Mouse (Mus musculus) spleen, postnatal 4 days (tissue): ENCODE data around the gene Myo16.
A peak's percentile ranks its signal among the peaks of the same experiment; 100 is the strongest.

ENCODE experiments used
- DNase-seq, 2 experiments: peaks; one replicate each; pipeline ENCODE4 v3.0.0; 2022; ENCODE audit warnings: low spot score in 2 of 2

Myo16 gene

GRCm38 (mm10) chr8:10548003-10548584 lies 394.4 kb downstream of the Myo16 start:
- no peak for DNase-seq

GRCm38 (mm10) chr8:10549434-10549833 lies 395.7 kb downstream of the Myo16 start:
- no peak for DNase-seq

GRCm38 (mm10) chr8:10557961-10558360 lies 404.2 kb downstream of the Myo16 start:
- DNase-seq = no peak

DNA sequence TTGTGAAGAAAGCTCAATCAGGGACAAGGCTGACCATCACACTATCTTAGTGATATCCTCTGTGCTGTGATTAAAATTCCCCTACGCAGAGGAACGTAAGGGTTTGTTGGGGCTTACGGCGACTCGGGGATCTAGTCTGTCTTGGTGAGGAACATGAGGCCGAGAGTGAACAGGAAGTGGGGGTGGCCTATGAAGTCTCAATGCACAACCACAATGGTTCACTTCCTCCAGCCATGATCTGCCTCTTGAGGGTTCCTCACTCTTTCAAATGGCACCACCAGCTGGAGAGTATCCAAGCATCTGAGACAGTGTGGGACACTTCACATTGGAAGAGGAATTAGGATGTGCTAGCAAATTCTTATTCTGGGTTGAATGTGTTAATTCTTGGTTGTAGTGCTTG lies 405.8 kb downstream of the Myo16 start:
- DNase-seq = no peak

GRCm38 (mm10) chr8:10561616-10562015 lies 407.9 kb downstream of the Myo16 start:
- DNase-seq = no peak

DNA sequence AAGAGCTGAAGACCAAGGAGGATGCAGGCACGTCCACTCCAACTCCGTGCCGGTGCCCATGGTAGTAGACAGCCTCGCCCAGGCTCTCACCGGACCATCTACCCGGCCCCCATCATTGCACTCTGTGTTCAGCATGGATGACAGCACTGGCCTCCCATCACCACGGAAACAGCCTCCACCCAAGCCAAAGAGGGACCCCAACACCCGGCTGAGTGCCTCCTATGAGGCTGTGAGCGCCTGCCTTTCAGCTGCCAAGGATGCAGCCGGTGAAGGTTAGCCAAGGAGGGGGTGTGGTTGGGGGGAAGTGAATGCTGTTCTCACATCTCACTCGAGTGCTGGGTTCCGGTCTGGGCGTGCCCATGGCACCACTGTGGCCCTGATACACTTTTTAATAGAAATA lies 408.3 kb downstream of the Myo16 start:
- DNase-seq = no peak

- DNase-seq = no peak
Measured at GRCm38 (mm10) chr8:10562636-10563035, 408.9 kb downstream of the Myo16 start.

- no peak for DNase-seq
Measured at GRCm38 (mm10) chr8:10565231-10566029, 411.7 kb downstream of the Myo16 start.

- DNase-seq = no peak
Measured at GRCm38 (mm10) chr8:10568448-10568847, 414.7 kb downstream of the Myo16 start.

GRCm38 (mm10) chr8:10574096-10574495 lies 420.4 kb downstream of the Myo16 start:
- peak; percentile 51 to 84 for DNase-seq

DNA sequence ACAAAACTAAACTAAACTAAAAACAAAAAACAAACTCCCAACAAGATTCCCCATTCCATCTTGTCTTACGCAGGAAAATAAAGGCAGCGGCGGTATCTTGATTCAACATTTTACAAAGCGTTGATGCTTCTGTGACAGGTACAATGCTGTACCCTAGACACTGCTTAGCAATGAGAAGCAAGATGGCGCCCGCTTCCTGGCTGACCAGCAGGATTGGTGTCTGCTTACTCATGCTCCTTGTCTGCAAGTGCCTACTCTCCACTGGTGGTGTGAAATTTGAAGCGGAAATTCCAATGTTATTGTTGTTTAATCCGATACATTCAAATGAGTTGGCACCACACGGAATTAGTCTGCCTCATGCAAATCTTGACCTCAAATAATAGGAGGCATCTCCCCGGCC lies 421.5 kb downstream of the Myo16 start:
- no peak for DNase-seq

- no peak for DNase-seq
Measured at GRCm38 (mm10) chr8:10586956-10587744, 433.4 kb downstream of the Myo16 start.

GRCm38 (mm10) chr8:10589422-10589933 lies 435.8 kb downstream of the Myo16 start:
- DNase-seq = no peak

DNA sequence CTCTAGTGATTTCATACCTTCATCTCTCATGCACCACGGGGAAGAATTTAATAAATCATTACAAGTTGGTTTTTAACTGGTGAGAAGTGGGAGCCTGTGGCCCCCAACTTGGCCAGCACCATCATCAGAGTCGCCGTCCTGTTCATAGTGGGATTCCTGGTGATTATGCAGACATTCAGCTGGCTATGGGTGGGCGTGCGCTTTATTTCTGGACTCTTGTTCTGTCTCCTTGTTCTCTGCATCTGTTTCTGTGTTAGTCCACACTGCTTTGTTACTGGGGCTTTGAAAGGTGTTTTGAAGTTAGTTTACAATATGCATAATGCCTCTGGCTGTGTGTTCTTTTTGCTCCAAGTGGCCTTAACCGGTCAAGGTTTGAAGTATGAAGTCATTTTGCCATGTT lies 439.2 kb downstream of the Myo16 start:
- no peak for DNase-seq

GRCm38 (mm10) chr8:10596353-10596752 lies 442.6 kb downstream of the Myo16 start:
- no peak for DNase-seq

DNA sequence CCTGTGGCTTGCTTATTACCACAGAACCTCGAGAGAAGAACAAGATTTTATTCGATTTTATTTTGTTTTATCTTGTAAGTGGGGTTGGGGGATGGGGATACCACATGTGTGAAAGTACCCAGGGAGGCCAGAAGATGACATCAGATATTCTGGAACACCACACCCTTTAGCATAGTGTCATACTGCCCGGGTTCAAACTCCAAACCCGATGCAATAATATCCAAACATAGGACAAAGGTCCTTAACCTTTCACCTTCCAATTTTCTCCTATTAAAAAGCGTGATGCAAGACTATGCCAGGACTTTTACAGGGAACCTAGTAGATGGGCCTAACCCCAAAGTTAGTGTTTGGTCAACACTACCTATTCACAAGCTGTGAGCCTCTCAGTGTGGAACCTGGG lies 443.9 kb downstream of the Myo16 start:
- DNase-seq = no peak

- DNase-seq = peak in 1 of 2 experiments; percentile 51
Measured at GRCm38 (mm10) chr8:10598889-10599288, 445.2 kb downstream of the Myo16 start.

- DNase-seq = no peak
Measured at GRCm38 (mm10) chr8:10606028-10606815, 452.5 kb downstream of the Myo16 start.

DNA sequence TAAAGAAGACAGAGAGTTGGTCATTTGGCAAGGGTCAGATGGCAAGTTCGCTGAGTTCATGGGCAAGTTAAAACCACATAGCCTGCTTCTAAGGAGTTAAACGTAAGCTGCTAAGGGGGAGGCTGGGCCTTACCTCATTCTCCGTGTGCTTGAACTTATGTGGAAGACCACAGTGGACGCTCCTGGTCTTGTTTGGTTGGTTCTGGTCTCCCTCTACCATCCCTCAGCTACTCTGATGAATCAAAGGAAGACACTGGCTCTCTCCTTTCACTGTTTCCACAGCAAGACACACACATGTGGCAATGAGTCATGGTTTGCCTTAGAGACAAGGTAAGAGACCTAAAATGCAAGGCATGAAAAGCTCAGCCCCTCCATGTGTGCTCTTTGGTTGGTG lies 453.1 kb downstream of the Myo16 start:
- DNase-seq = no peak

GRCm38 (mm10) chr8:10611636-10612035 lies 457.9 kb downstream of the Myo16 start:
- no peak for DNase-seq

DNA sequence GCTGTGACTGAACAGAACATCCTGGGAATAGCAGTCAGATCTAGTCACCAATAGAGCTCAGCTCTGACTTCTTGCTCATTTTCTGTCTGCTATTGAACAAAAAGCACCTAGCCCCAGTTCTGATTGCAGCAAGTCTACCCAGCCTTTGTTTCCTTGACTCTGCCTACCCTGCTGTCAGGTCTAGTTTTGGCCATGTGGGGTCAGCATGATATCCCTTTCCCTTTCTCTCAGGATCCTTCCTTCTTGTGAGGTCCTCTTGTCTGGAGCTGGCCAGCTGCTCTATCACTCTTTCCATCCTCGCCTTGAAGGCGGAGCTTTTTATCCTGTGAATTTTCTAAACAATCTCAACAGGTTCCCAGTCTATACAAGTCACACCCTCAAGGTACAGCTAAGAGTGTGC lies 459.7 kb downstream of the Myo16 start:
- DNase-seq = no peak

GRCm38 (mm10) chr8:10619689-10620088 lies 466.0 kb downstream of the Myo16 start:
- no peak for DNase-seq
